Mouse (Mus musculus) stomach, postnatal 0 days (tissue): ENCODE measurements around the gene Havcr1.

Experiments
- CTCF ChIP-seq: IDR thresholded peaks from 2 replicates; pipeline ENCODE4 v1.5.1; 2016; ENCODE audit warnings: antibody characterized with exemption, low read depth, mild to moderate bottlenecking, moderate library complexity
- EP300 ChIP-seq: optimal IDR thresholded peaks from 2 replicates; pipeline ENCODE3; 2016; ENCODE audit warnings: antibody characterized with exemption

- no peak for TF ChIP-seq CTCF
- no peak for TF ChIP-seq EP300
Measured at GRCm38 (mm10) chr11:46804440-46804839, 69.6 kb downstream of the Havcr1 start.
